Mouse (Mus musculus) spleen, adult 2 months (tissue): Measurements from ENCODE around the gene Cct7.

Source experiments
- CTCF ChIP-seq: fragments of 200-500 bp; IDR thresholded peaks from 2 replicates; pipeline ENCODE4 v1.5.1; 2011; ENCODE audit warnings: mild to moderate bottlenecking, inconsistent platforms; ENCODE audit not compliant: insufficient read depth, insufficient read length, insufficient replicate concordance; ENCODE audit errors: extremely low read depth
- POLR2A ChIP-seq: fragments of 200-500 bp; IDR thresholded peaks from 2 replicates; pipeline ENCODE4 v1.6.1; 2011; ENCODE audit warnings: low read depth, low read length, inconsistent platforms

GRCm38 (mm10) chr6:85403039-85403438 lies 48.3 kb upstream of the Cct7 start:
- TF ChIP-seq POLR2A (no peak), CTCF (no peak)
